Mouse (Mus musculus): ENCODE measurements around the gene Smim24.

GRCm38 (mm10) chr10:81441019-81441418 is 48.2 kb downstream of the Smim24 start:
- no peak for TF ChIP-seq CTCF (IDR thresholded peaks at IDR 0.05; ENCODE audit: low read depth, low read length)
- no peak for TF ChIP-seq POLR2A (IDR thresholded peaks at IDR 0.05; ENCODE audit: extremely low read depth, insufficient read depth, low read length)
